Mouse (Mus musculus): ENCODE measurements around the gene Zranb3. TPM values are rescaled to one million over a fixed set of nuclear protein-coding genes. Genes with fewer than 3 reads are reported as not detected.

The Zranb3 gene
- polyA plus RNA-seq, 1 experiment: 7.7 TPM

DNA sequence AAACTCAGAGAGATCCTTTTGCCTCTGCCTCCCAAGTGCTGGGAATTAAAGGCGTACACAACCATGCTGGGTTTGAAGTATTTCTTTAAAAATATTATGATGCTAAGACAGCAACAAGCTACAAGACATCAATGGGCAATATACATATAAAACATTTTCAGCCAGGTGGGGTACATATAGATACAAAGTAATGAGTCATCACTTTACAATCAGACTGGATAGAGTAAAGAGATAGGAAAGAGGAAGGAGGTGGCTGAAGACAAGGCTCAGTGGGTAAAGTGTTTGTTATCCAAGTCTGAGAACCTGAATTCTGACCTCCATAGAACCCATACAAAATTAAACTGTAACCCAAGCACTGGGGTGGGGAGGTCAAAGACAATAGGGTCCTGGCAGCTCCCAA, 4.5 kb downstream of the Zranb3 start:
- no peaks in the 10 kb centered on the region for H3K4me1 ChIP-seq (ENCODE audit: control insufficient read depth, insufficient read depth, low read length)
- no peak overlapping the region for H3K4me3 ChIP-seq (ENCODE audit: control insufficient read depth, low read depth, low read length)
- no peaks in the 10 kb centered on the region for H3K27me3 ChIP-seq (ENCODE audit: control insufficient read depth, insufficient read depth, low read length)
- H3K36me3 ChIP-seq (ENCODE audit: control insufficient read depth, insufficient read depth, low read length): no peaks in the 10 kb centered on the region
- H3K27ac ChIP-seq (ENCODE audit: control insufficient read depth, insufficient read depth, low read depth, low read length): no peak overlapping the region
- TF ChIP-seq POLR2A (IDR thresholded peaks at IDR 0.05; ENCODE audit: control insufficient read depth, low read depth, low read length) (no peak), CTCF (IDR thresholded peaks at IDR 0.05; ENCODE audit: control insufficient read depth, insufficient read depth, insufficient replicate concordance, low read depth, low read length) (no peak)

DNA sequence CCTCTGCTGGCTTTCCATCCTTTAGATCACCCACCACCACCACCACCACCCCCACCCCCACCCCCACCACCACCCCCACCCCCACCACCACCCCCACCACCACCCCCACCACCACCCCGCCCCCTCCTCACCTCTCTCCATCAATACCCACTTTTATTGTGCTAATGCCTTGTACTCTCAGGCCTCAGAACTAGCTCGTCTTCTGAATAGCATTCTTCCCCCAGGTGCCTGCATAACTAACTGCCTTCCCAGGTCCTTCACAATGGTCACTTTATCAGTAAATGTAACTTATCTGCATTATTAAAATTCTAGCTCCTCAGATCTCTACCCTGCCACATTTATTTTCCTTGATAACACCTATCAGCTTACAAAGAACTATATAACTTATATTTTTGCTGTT, 8.2 kb downstream of the Zranb3 start:
- Histone ChIP-seq H3K27me3 (ENCODE audit: control insufficient read depth, insufficient read depth, low read length) (no peaks in the 10 kb centered on the region), H3K27ac (ENCODE audit: control insufficient read depth, insufficient read depth, low read depth, low read length) (no peak overlapping the region), H3K4me1 (ENCODE audit: control insufficient read depth, insufficient read depth, low read length) (no peaks in the 10 kb centered on the region), H3K4me3 (ENCODE audit: control insufficient read depth, low read depth, low read length) (no peak overlapping the region), H3K36me3 (ENCODE audit: control insufficient read depth, insufficient read depth, low read length) (no peaks in the 10 kb centered on the region; the same call in 1 of the 2 replicates)
- no peak for TF ChIP-seq CTCF (IDR thresholded peaks at IDR 0.05; ENCODE audit: control insufficient read depth, insufficient read depth, insufficient replicate concordance, low read depth, low read length)
- no peak for TF ChIP-seq POLR2A (IDR thresholded peaks at IDR 0.05; ENCODE audit: control insufficient read depth, low read depth, low read length)

DNA sequence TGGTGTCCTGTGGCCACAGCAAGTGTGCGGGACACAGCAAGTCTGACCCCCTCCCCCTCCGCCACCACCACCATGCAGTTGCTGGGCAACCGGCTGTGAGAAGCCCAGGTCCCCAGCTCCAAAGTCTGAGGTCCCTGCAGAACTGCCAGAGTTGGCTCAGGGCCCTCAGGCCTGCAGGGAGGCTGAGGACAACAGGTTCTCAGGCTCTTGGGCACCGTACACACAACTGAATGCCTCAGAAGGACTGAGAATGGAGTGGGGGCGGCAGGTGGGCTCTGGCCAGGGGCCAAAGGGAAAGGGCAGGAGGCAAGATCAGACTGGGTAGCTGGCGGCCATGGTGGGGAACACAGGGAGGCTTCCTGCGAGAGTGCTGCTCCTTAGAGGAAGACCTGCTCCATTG, 20.0 kb downstream of the Zranb3 start:
- Histone ChIP-seq H3K36me3 (ENCODE audit: control insufficient read depth, insufficient read depth, low read length) (no peaks in the 10 kb centered on the region), H3K27ac (ENCODE audit: control insufficient read depth, insufficient read depth, low read depth, low read length) (no peak overlapping the region), H3K4me3 (ENCODE audit: control insufficient read depth, low read depth, low read length) (no peak overlapping the region), H3K4me1 (ENCODE audit: control insufficient read depth, insufficient read depth, low read length) (peaks cover 3% of the 10 kb centered on the region), H3K27me3 (ENCODE audit: control insufficient read depth, insufficient read depth, low read length) (no peaks in the 10 kb centered on the region)
- TF ChIP-seq CTCF (IDR thresholded peaks at IDR 0.05; ENCODE audit: control insufficient read depth, insufficient read depth, insufficient replicate concordance, low read depth, low read length) (no peak), POLR2A (IDR thresholded peaks at IDR 0.05; ENCODE audit: control insufficient read depth, low read depth, low read length) (no peak)

DNA sequence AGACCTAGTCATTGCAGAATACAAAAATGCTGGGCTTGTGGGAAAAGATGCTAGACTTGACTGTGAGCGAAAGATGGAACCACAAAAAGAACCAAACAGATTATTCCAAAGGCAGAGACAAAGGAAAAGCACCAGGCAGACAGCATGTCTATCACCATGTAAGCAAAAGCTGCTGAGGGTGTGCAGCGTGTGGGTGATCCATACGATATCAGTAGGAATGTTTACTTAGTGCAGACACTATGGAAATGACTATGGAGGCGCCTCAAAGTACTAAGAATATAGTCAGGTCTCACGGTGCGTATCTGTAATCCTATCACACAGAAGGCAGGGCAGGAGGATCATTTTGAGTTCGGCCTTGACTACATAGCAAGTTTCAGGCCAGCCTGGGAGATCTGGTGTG, 21.0 kb downstream of the Zranb3 start:
- H3K4me1 ChIP-seq (ENCODE audit: control insufficient read depth, insufficient read depth, low read length): peaks cover 3% of the 10 kb centered on the region
- peak overlapping the region; percentile 36; the same call in 1 of the 2 replicates for H3K27ac ChIP-seq (ENCODE audit: control insufficient read depth, insufficient read depth, low read depth, low read length)
- H3K4me3 ChIP-seq (ENCODE audit: control insufficient read depth, low read depth, low read length): no peak overlapping the region
- TF ChIP-seq CTCF (IDR thresholded peaks at IDR 0.05; ENCODE audit: control insufficient read depth, insufficient read depth, insufficient replicate concordance, low read depth, low read length): no peak
- TF ChIP-seq POLR2A (IDR thresholded peaks at IDR 0.05; ENCODE audit: control insufficient read depth, low read depth, low read length): no peak
- H3K27me3 ChIP-seq (ENCODE audit: control insufficient read depth, insufficient read depth, low read length): no peaks in the 10 kb centered on the region
- H3K36me3 ChIP-seq (ENCODE audit: control insufficient read depth, insufficient read depth, low read length): no peaks in the 10 kb centered on the region

DNA sequence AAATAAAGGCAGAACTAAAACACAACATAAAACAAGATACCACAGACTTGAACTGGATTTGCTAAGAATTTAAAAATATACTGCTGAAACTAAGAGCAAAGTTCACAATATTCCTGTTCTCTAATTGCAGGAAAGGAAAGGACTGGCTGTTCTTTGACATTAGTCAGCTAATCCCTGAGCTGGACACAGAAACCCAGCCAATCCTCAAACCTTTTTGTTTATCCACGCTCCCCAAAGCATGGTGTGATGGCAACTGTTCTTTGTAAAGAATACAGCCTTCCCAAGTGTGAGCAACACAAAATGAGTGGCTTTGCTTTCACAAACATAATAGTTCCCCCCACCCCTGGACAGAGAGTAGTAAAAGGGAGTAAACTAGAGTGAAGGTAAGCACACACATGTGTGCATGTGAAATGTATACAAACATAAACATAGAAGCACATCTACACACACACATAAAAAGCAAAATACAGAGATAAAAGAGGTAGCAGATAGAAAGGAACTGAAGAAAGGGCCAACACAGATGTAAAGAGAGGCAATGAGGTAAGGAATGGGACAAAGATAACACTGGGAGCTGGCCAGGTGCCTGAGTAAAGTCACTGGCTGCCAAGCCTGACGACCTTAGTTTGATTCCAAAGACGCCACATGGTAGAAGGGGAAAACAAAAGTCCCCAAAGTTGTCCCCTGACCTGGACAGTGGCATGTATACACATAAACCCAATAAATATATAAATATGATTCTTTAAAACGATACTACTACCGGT, 21.7 kb downstream of the Zranb3 start:
- Histone ChIP-seq H3K36me3 (ENCODE audit: control insufficient read depth, insufficient read depth, low read length) (no peaks in the 10 kb centered on the region), H3K4me1 (ENCODE audit: control insufficient read depth, insufficient read depth, low read length) (peaks cover 3% of the 10 kb centered on the region), H3K4me3 (ENCODE audit: control insufficient read depth, low read depth, low read length) (no peak overlapping the region), H3K27ac (ENCODE audit: control insufficient read depth, insufficient read depth, low read depth, low read length) (no peak overlapping the region), H3K27me3 (ENCODE audit: control insufficient read depth, insufficient read depth, low read length) (no peaks in the 10 kb centered on the region)
- TF ChIP-seq POLR2A (IDR thresholded peaks at IDR 0.05; ENCODE audit: control insufficient read depth, low read depth, low read length) (no peak), CTCF (IDR thresholded peaks at IDR 0.05; ENCODE audit: control insufficient read depth, insufficient read depth, insufficient replicate concordance, low read depth, low read length) (no peak)

DNA sequence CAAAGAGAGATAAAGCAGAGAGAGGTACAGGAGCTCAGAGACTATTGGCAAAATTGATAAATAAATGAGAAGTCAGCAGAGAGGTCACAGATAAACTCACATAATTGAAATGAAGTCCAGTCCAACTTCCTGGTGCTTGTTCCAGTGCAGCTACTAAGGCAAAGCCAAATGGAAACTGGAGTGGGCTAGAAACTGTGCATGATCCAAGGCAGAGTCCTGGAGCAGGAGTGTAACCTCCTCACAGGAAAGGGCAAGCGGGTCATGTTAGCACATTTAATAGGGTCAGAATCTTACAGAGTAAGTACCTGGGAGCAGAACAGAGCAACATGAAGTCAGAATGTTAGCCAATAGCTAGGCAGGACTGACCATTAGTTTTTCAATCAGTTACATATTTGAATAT, 24.2 kb downstream of the Zranb3 start:
- TF ChIP-seq CTCF (IDR thresholded peaks at IDR 0.05; ENCODE audit: control insufficient read depth, insufficient read depth, insufficient replicate concordance, low read depth, low read length) (no peak), POLR2A (IDR thresholded peaks at IDR 0.05; ENCODE audit: control insufficient read depth, low read depth, low read length) (no peak)
- Histone ChIP-seq H3K27me3 (ENCODE audit: control insufficient read depth, insufficient read depth, low read length) (no peaks in the 10 kb centered on the region), H3K4me3 (ENCODE audit: control insufficient read depth, low read depth, low read length) (no peak overlapping the region), H3K4me1 (ENCODE audit: control insufficient read depth, insufficient read depth, low read length) (peaks cover 3% of the 10 kb centered on the region), H3K27ac (ENCODE audit: control insufficient read depth, insufficient read depth, low read depth, low read length) (no peak overlapping the region), H3K36me3 (ENCODE audit: control insufficient read depth, insufficient read depth, low read length) (no peaks in the 10 kb centered on the region)

DNA sequence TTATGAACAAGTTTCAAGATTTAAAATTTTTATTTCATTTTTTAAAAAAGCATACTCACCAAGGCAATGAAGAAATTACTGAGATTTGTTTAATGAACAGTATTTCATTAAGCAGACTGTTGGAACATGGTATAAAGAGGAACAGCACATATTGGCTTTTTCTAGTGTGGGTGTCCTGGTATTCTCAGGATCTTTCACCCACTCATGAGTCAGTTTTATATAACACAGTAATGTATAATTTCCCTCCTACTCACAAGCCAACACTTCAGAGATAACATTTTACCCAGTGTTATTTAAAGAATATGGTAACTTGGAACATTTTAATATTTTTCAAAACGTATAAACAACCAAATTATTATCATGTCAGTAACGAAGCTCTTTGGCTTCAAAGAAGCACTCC, 25.1 kb downstream of the Zranb3 start:
- TF ChIP-seq POLR2A (IDR thresholded peaks at IDR 0.05; ENCODE audit: control insufficient read depth, low read depth, low read length) (no peak), CTCF (IDR thresholded peaks at IDR 0.05; ENCODE audit: control insufficient read depth, insufficient read depth, insufficient replicate concordance, low read depth, low read length) (no peak)
- Histone ChIP-seq H3K27ac (ENCODE audit: control insufficient read depth, insufficient read depth, low read depth, low read length) (no peak overlapping the region), H3K27me3 (ENCODE audit: control insufficient read depth, insufficient read depth, low read length) (no peaks in the 10 kb centered on the region), H3K36me3 (ENCODE audit: control insufficient read depth, insufficient read depth, low read length) (no peaks in the 10 kb centered on the region), H3K4me1 (ENCODE audit: control insufficient read depth, insufficient read depth, low read length) (peaks cover 2% of the 10 kb centered on the region), H3K4me3 (ENCODE audit: control insufficient read depth, low read depth, low read length) (no peak overlapping the region)
